Mouse (Mus musculus) kidney, adult 2 months (tissue): Measurements from ENCODE around the gene Kansl1.

Experiments used
- CTCF ChIP-seq: fragments of 200-500 bp; conservative IDR thresholded peaks from 2 replicates; pipeline ENCODE4 v1.5.1; 2011; ENCODE audit warnings: low read depth, mild to moderate bottlenecking, control low read depth, low read length, moderate library complexity, mixed read lengths; ENCODE audit not compliant: insufficient read depth, insufficient read length
- POLR2A ChIP-seq: fragments of 200-500 bp; IDR thresholded peaks from one replicate; pipeline ENCODE4 v1.6.1; 2011; ENCODE audit warnings: low read depth, low read length, control low read depth

DNA sequence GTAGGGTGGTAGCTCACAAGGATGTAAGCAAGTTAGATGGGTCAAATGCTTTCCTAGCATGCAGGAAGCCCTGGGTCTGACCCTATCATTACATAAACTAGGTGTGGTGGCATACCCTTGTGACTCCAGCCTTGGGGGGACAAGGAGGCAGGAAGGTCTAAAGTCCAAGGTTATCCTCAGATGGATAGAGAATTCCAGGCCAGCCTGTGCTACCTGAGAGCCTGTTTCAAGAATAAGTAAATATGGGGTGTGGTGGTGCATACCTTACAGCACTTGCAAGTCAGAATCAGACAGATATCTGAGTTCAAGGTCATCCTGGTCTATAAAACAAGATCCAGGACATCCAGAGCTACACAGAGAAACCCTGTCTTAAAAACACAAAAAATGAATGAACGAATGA, 141.2 kb downstream of the Kansl1 start:
- TF ChIP-seq POLR2A (no peak), CTCF (no peak)
